Mouse (Mus musculus) midbrain, embryonic 16.5 days (tissue): ENCODE results near the gene Ibsp. TPM values are rescaled to one million over a fixed set of nuclear protein-coding genes. Genes with fewer than 3 reads are reported as not detected.

Source experiments
- ATAC-seq: fragments of 200-750 bp; cut with Nextera tagmentation; 2 replicates; pipeline ENCODE4 v1.8.0; 2017; ENCODE audit warnings: moderate TSS enrichment
- H3K27ac ChIP-seq: fragments of 300-500 bp; sonication (generic); 2 replicates; pipeline ENCODE4 v1.5.1; 2014; ENCODE audit warnings: mild to moderate bottlenecking, low read length, mixed read lengths
- H3K27me3 ChIP-seq: fragments of 300-500 bp; sonication (generic); 2 replicates; pipeline ENCODE4 v1.6.1; 2014; ENCODE audit warnings: low read depth, low read length, mixed read lengths; ENCODE audit not compliant: control insufficient read depth, insufficient read depth
- H3K36me3 ChIP-seq: fragments of 300-500 bp; sonication (generic); 2 replicates; pipeline ENCODE4 v1.6.1; 2014; ENCODE audit warnings: mild to moderate bottlenecking, low read length, moderate library complexity, mixed read lengths; ENCODE audit not compliant: control insufficient read depth, insufficient read depth
- H3K4me1 ChIP-seq: fragments of 300-500 bp; sonication (generic); 2 replicates; pipeline ENCODE4 v1.6.1; 2014; ENCODE audit warnings: mild to moderate bottlenecking, low read length, mixed read lengths; ENCODE audit not compliant: control insufficient read depth, insufficient read depth
- H3K4me2 ChIP-seq: fragments of 300-500 bp; sonication (generic); 2 replicates; pipeline ENCODE4 v1.6.1; 2014; ENCODE audit warnings: mild to moderate bottlenecking, low read length, mixed read lengths
- H3K4me3 ChIP-seq: fragments of 300-500 bp; sonication (generic); 2 replicates; pipeline ENCODE4 v1.5.1; 2014; ENCODE audit warnings: low read depth, mild to moderate bottlenecking, low read length, moderate library complexity, mixed read lengths
- H3K9ac ChIP-seq: fragments of 300-500 bp; sonication (generic); 2 replicates; pipeline ENCODE4 v1.6.1; 2014; ENCODE audit warnings: low read depth, low read length, mixed read lengths
- H3K9me3 ChIP-seq: fragments of 300-500 bp; sonication (generic); replicated peaks from 2 replicates; pipeline ENCODE4 v1.6.1; 2014; ENCODE audit warnings: mild to moderate bottlenecking, low read length, mixed read lengths; ENCODE audit not compliant: control insufficient read depth, poor library complexity, severe bottlenecking
- WGBS: fragments of 180-500 bp; shearing (Covaris S2); extraction: QIAGEN DNeasy Blood & Tissue Kit; methylation state at CpG from one replicate; pipeline ENCODE4 v1.1.7; 2014; 5-methylcytosine and 5-hydroxymethylcytosine counted together
- polyA plus RNA-seq: library from polyadenylated mRNA; unstranded; fragments of >200 nt; fragmentation: Nextera tagmentation; extraction: Ambion mirVana; gene quantifications from 2 replicates; pipeline ENCODE4 v1.2.1, GENCODE M21; 2015

The Ibsp gene
- 1.0 and 9.2 TPM in 2 replicates for polyA plus RNA-seq

DNA sequence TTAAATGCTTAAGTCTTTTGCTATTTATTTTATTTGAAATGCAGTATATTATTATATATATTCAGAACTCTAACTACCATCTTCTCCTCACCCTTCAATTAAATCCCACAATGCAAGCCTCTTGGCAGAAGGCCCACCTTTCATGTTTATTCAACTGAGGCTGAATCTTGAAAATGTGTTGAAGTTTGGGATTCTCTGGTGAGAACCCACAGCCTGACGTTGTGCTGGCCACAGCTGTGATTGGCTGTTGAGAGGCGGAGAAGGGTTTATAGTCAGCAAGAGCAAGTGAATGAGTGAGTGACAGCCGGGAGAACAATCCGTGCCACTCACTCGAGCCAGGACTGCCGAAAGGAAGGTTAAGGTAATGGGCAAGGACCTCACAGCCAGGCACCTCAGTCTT, at the start of gene Ibsp:
Ibsp (plus strand) TSS at position 178 of the 400 bp plus-strand sequence.
- no peaks in the 10 kb centered on the region for H3K4me1 ChIP-seq
- no peak within 1 kb of the TSS for H3K4me3 ChIP-seq
- no peak within 1 kb of the TSS for H3K4me2 ChIP-seq
- no peak within 1 kb of the TSS for H3K27ac ChIP-seq
- 44% methylated on average over 6 of the region's 6 CpGs for WGBS
- no peaks in the 10 kb centered on the region for H3K36me3 ChIP-seq
- H3K9me3 ChIP-seq, result no peaks in the 10 kb centered on the region
- no peaks in the 10 kb centered on the region for H3K27me3 ChIP-seq
- no peak within 1 kb of the TSS for H3K9ac ChIP-seq
- ATAC-seq, result no peak

- no peak for ATAC-seq
Observed at GRCm38 (mm10) chr5:104251811-104252210, 47.2 kb upstream of the Ibsp start.

GRCm38 (mm10) chr5:104256585-104256984, 42.4 kb upstream of the Ibsp start:
- 70% methylated on average over 3 of the region's 3 CpGs for WGBS
- Histone ChIP-seq H3K4me1 (no peaks in the 10 kb centered on the region), H3K27ac (no peak overlapping the region), H3K36me3 (no peaks in the 10 kb centered on the region), H3K4me3 (no peak overlapping the region), H3K27me3 (no peaks in the 10 kb centered on the region), H3K9me3 (no peaks in the 10 kb centered on the region), H3K4me2 (no peak overlapping the region), H3K9ac (no peak overlapping the region)
- ATAC-seq, result no peak

More at GRCm38 (mm10) chr5:104251811-104252210, 47.2 kb upstream of the Ibsp start:
- no peaks in the 10 kb centered on the region for H3K36me3 ChIP-seq
- H3K27me3 ChIP-seq, result no peaks in the 10 kb centered on the region
- H3K4me2 ChIP-seq, result no peak overlapping the region
- no peak overlapping the region for H3K9ac ChIP-seq
- no peaks in the 10 kb centered on the region for H3K4me1 ChIP-seq
- H3K27ac ChIP-seq, result no peak overlapping the region
- WGBS, result 90% methylated on average over 5 of the region's 5 CpGs
- H3K9me3 ChIP-seq, result no peaks in the 10 kb centered on the region
- H3K4me3 ChIP-seq, result no peak overlapping the region

GRCm38 (mm10) chr5:104261908-104262461, 37.0 kb upstream of the Ibsp start:
- Histone ChIP-seq H3K9ac (no peak overlapping the region), H3K27me3 (no peaks in the 10 kb centered on the region), H3K4me3 (no peak overlapping the region), H3K4me2 (no peak overlapping the region), H3K9me3 (no peaks in the 10 kb centered on the region), H3K27ac (no peak overlapping the region), H3K4me1 (no peaks in the 10 kb centered on the region), H3K36me3 (no peaks in the 10 kb centered on the region)
- WGBS, result 78% methylated on average over 4 of the region's 4 CpGs
- ATAC-seq, result no peak

DNA sequence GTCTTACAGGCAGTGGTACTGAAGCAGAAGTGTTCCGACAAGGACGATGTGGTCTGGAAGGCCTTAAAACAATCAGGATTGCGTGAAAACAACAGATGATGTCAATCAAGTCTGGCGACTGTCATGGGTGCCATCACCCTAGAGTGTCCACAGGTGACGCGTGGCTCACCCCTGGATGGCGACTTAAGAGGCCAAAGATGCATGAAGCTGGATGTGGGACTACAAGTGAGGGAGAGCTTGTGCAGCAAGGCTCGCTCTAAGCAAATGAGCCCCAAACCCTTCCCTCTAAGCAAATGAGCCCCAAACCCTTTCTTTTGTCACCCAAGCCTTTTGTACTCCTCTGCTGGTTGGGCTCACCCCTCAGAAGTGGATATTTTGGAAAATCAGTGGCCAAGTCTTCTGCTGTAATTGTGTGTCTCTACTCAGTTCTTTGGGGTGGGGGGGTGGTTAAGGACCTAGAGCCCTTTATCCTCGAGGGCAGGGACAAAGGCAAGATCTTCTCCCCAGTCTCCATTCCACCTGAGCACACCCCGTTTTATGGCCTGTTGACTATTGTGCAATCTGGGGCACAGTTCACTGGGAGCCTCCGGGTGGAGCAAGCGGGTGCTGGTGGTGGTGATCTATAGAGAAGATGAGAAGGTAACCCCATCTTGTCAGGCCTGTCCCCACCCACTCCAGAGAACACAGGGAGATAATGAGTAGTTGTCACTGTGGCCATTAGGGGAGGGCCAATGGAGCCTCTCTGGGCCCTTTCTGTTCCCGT, 35.8 kb upstream of the Ibsp start:
- Histone ChIP-seq H3K27ac (no peak overlapping the region), H3K4me3 (no peak overlapping the region), H3K4me1 (no peaks in the 10 kb centered on the region), H3K4me2 (no peak overlapping the region), H3K9ac (no peak overlapping the region), H3K36me3 (no peaks in the 10 kb centered on the region), H3K9me3 (no peaks in the 10 kb centered on the region), H3K27me3 (no peaks in the 10 kb centered on the region)
- ATAC-seq, result no peak
- 89% methylated on average over 13 of the region's 13 CpGs for WGBS

DNA sequence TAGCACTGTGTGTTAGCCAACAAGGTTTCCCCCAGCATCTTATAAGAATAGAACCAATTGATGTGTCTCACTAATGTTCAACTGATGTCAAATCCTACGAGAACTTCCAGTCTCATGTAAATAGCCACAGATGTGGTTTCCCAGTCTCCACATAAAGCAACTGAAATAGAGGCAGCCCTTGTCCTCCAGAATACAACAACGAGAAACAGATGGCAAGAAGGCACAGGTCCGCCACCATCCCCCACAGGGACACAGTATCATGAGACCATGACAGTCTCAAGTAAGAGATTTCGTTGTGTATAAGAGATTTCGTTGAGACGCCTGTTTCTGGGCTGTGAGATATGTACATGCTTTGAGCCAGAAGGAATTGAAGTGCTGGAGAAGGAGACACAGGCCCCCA, 4.8 kb upstream of the Ibsp start:
- ATAC-seq, result no peak
- Histone ChIP-seq H3K9ac (no peak overlapping the region), H3K9me3 (no peaks in the 10 kb centered on the region), H3K36me3 (no peaks in the 10 kb centered on the region), H3K4me2 (no peak overlapping the region), H3K4me1 (no peaks in the 10 kb centered on the region), H3K4me3 (no peak overlapping the region), H3K27me3 (no peaks in the 10 kb centered on the region), H3K27ac (no peak overlapping the region)
- WGBS, result 79% methylated on average over 6 of the region's 6 CpGs

- Histone ChIP-seq H3K27ac (no peak overlapping the region), H3K9me3 (no peaks in the 10 kb centered on the region), H3K4me2 (no peak overlapping the region), H3K27me3 (no peaks in the 10 kb centered on the region), H3K4me3 (no peak overlapping the region), H3K9ac (no peak overlapping the region), H3K36me3 (no peaks in the 10 kb centered on the region), H3K4me1 (no peaks in the 10 kb centered on the region)
- no peak for ATAC-seq
- 77% methylated on average over 1 of the region's 1 CpGs for WGBS
Observed at GRCm38 (mm10) chr5:104314073-104314472, 15.1 kb downstream of the Ibsp start.

DNA sequence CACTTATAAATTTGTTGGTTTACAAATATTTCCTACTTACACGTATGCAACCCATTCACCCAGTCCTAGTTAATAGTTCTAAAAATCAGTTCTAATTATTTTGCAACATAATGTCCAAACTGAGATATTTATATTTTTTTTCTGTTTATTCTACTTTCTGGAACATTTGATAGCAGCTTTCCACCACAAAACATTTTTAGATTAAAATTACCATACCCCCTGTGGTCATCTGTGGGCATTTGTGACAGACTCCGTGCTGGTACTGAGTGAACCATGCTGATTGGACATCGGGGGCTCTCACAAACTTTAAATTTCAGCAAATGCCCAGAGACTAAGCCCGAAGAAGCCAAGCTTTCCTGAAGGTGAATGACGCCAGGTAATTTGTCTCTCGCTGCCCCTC, 26.1 kb downstream of the Ibsp start, which contains the start of gene Mepe:
Mepe (plus strand) TSS at position 301 of the 400 bp plus-strand sequence.
- no peak for ATAC-seq
- H3K9ac ChIP-seq, result no peak within 1 kb of the TSS
- H3K4me1 ChIP-seq, result no peaks in the 10 kb centered on the region
- H3K4me2 ChIP-seq, result no peak within 1 kb of the TSS
- H3K27ac ChIP-seq, result no peak within 1 kb of the TSS
- no peaks in the 10 kb centered on the region for H3K27me3 ChIP-seq
- H3K36me3 ChIP-seq, result no peaks in the 10 kb centered on the region
- no peaks in the 10 kb centered on the region for H3K9me3 ChIP-seq
- no peak within 1 kb of the TSS for H3K4me3 ChIP-seq
- 88% methylated on average over 6 of the region's 6 CpGs for WGBS

GRCm38 (mm10) chr5:104326884-104327283, 27.9 kb downstream of the Ibsp start:
- Histone ChIP-seq H3K27me3 (no peaks in the 10 kb centered on the region), H3K36me3 (no peaks in the 10 kb centered on the region), H3K4me1 (no peaks in the 10 kb centered on the region), H3K27ac (no peak overlapping the region), H3K4me3 (no peak overlapping the region), H3K4me2 (no peak overlapping the region), H3K9me3 (no peaks in the 10 kb centered on the region), H3K9ac (no peak overlapping the region)
- 76% methylated on average over 4 of the region's 4 CpGs for WGBS
- ATAC-seq, result no peak
